Mouse (Mus musculus) E14TG2a.4 (cell line): ENCODE results near the gene Cds1.

Source experiments
- CTCF ChIP-seq: conservative IDR thresholded peaks from 2 replicates; pipeline ENCODE4 v1.5.1; 2014; ENCODE audit warnings: low read length
- NANOG ChIP-seq: IDR thresholded peaks from 2 replicates; pipeline ENCODE4 v1.6.1; 2014; ENCODE audit warnings: borderline replicate concordance, low read length, mixed read lengths

- no peak for TF ChIP-seq CTCF
- TF ChIP-seq NANOG: no peak
These were observed 21.1 kb downstream of the Cds1 start for GRCm38 (mm10) chr5:101785921-101786614.
